Mouse (Mus musculus) urinary bladder, adult 2 months (tissue): ENCODE results near the gene Mtpn. TPM values are rescaled to one million over a fixed set of nuclear protein-coding genes. Genes with fewer than 3 reads are reported as not detected.

Experiments used
- polyA plus RNA-seq: library from polyadenylated mRNA; depleted of rRNA; stranded (reverse); fragments of >200 nt; gene quantifications from 2 replicates; pipeline ENCODE4 v1.2.3, GENCODE M21; 2012; rRNA removed

Mtpn gene
- polyA plus RNA-seq, 1 experiment: 67.1 TPM

Other genes starting within 250 kb of the Mtpn start
- gene Slc13a4, start 231.8 kb downstream of the Mtpn start, polyA plus RNA-seq: 0.63 and 0.74 TPM in 2 replicates
- gene Fam180a, start 213.7 kb downstream of the Mtpn start, polyA plus RNA-seq: 1.4 and 2.7 TPM in 2 replicates